Mouse (Mus musculus) embryonic fibroblast, embryonic 13.5 days (primary cell): ENCODE results near the gene Fam198b.

Experiments
- CTCF ChIP-seq: IDR thresholded peaks from 2 replicates; pipeline ENCODE4 v1.5.1; 2011; ENCODE audit warnings: mild to moderate bottlenecking, control low read depth, low read length, moderate library complexity, borderline replicate concordance; ENCODE audit not compliant: insufficient read depth
- POLR2A ChIP-seq: IDR thresholded peaks from 2 replicates; pipeline ENCODE4 v1.6.1; 2011; ENCODE audit warnings: low read depth, mild to moderate bottlenecking, control low read depth, low read length, moderate library complexity

GRCm38 (mm10) chr3:79984542-79984941 lies 100.2 kb downstream of the Fam198b start:
- TF ChIP-seq POLR2A (no peak), CTCF (no peak)
